Mouse (Mus musculus): ENCODE data around the gene Tspan4.
"Not testable (repeated sequence)": the region's sequence is repeated elsewhere in the genome, so short reads cannot be mapped to it uniquely, and the experiment has no call there.

The Tspan4 gene

DNA sequence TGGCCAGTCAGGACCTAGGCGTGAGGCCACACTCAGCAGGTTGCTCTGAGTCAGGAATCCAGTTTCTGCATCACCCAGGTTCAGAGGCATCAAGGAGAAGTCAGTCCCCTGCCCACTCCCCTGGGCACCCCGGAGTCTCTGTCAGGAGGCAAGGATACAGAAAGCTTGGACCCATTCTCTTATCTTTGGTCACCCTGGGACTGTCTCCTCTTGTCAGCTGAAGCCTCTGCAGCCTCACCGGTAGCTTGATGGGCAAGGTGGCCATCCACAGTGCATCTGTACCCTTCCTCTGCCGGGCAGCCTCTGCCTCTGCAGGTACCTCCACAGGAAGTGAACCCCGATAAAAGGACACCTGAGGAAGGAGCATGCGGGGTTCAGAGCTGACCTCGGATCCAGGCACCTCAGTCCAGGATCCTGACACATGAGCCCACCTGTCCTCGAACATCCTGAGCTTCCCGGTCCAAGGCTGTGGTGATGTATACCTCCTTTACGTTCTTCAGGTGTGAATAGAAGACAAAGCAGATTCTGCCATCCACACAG lies 35.8 kb upstream of the Tspan4 start:
- no peak for DNase-seq (ENCODE audit: low spot score)

DNA sequence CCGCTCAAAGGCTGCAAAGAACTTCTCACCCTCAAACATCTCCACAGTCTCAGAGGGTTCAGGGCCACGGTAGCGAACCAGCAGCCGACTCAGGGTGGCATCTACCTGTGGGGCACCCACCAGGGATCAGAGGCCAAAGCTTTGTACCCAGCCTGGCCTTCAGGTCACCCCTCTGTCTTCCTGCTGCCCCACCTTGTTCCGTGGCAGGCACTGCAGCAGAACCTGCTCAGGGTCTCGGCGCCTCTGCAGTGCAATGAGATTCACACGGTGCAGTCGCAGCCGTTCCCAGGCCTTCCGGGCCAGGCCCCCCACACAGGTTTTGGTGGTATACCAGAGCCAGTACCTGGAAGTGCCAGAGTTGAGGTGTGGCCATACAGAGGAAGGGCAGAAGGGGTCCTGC lies 35.2 kb upstream of the Tspan4 start:
- DNase-seq (ENCODE audit: low spot score), result no peak

DNA sequence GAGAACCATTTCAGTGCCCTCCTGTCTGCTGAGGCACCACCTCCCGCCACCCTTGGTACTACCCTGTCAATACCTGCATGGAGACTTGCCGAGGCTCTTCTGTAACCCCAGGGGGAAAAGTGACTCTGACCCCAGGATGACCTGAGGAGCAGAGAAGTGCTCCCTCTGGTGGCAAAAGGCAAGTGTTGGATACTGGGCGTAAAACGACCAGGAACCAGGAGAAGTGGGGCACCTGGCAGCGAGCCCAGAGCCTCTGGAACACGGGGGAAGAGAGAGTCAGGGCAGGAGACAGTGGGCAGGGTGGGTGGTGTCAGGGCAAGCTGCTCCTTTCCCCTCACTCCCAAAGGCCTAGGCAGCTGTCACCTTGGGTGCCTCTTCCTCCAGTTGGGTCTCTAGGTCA lies 34.4 kb upstream of the Tspan4 start:
- no peak for DNase-seq (ENCODE audit: low spot score)

DNA sequence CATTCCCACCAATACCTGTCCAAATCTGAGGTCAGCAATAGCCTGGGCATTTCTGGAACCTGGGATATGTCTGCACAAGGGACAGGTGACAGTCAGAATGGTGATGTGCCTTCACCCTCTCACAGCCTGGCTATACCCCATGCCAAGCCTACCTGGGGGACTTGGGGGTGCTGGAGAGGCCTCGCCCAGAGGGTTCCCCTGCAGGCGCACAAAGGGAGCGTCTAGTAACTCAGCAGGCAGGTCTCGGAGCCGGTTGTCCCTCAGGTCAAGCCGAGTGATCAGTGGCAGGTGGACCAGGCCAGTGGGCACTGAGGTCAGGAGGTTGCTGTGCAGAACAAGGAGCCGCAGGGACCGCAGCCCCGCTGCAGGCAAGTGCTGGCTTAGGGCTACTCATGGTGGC lies 33.6 kb upstream of the Tspan4 start:
- no peak for DNase-seq (ENCODE audit: low spot score)

DNA sequence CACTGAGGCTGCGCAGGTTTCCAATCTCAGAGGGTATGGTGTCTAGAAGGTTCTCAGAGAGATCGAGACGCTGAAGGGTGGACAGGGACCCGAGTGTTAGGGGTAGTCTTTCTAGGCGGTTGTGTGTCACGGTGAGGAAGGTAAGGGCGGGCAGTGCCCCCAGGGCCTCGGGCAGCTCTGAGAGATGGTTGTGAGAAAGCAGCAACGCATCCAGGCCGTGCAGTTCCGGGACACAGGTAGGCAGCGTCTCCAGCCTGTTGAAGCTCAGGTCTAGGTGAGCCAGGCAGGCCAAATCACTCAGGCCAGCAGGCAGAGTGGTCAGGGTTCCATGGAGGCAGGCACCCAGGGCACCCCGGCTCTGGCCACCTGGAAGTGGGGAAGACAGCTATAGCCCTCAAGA lies 32.8 kb upstream of the Tspan4 start:
- no peak for DNase-seq (ENCODE audit: low spot score)

DNA sequence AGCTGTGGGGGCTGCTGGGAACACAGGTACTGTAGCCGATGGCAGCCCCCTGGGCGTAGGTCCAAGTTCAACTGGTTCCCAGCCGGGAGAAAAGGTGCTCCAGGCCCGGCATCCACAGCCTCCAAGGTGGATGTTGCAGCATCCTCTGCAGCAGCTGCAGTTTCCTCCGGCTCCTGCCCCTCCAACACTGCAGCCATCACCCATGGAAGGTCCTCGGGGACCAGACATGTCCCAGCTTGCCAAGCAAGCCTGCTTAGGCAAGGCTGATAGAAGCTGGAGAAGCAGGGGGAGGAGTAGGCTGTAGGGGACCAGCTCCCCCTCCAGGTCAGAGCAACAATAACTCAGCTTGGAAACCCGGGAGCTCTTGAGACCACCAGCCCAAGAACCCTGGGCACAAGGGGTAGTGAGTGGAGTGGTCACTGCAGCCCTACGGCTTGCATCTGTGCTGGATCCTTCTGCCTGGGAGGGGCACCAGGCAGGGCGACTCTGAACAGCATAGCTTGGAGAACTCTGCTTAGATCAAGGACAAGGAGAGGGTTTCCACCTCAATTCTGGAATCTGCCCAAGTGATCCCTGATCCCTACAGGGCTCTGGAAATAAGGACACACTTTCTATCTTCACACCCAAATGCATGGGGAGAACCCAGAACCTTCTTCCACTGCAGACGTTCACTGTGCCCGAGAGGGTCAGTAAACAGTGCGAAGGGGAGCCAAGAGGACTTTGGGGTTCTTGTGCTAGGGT lies 31.8 kb upstream of the Tspan4 start:
- no peak for DNase-seq (ENCODE audit: low spot score)

DNA sequence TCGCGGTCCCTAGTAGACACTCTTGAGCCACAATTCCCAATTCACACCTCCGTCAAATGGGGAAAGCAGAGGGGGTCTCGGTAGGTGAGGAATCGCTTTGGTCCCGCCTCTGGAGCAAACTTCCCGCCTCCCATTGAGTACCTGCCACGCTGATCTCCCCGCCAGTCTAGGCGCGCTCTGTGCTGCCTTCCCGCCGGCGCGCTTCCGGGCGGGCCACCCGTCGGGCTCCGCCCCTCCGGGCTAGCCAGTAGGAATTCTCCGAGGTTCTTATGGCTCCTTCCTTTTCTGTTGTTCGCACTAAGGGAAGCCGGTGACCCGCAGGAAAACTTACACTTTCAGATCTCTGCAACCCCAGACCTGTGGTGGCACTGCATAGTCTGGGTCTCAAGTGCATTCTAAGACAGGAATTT lies 31.2 kb upstream of the Tspan4 start, which contains the start of gene Pidd1:
Gene Pidd1 (minus strand): TSS at position 198 of the 410 bp plus-strand sequence.
- DNase-seq (ENCODE audit: low spot score), result peak; percentile 80

DNA sequence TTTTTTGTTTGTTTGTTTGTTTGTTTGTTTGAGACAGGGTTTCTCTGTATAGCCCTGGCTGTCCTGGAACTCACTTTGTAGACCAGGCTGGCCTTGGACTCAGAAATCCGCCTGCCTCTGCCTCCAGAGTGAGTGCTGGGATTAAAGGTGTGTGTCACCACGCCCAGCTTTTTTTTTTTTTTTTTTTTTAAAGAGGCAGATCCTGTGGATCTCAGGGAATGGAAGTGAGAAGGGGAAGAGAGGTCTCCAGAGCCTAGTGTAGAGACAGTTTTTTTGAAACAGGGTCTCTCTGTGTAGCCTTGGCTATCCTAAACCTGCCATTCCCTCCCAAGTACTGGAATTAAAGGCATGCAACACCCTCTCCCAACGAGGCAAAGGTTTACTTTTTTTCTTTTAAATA lies 28.7 kb upstream of the Tspan4 start:
- not testable (repeated sequence) for DNase-seq (ENCODE audit: low spot score)

DNA sequence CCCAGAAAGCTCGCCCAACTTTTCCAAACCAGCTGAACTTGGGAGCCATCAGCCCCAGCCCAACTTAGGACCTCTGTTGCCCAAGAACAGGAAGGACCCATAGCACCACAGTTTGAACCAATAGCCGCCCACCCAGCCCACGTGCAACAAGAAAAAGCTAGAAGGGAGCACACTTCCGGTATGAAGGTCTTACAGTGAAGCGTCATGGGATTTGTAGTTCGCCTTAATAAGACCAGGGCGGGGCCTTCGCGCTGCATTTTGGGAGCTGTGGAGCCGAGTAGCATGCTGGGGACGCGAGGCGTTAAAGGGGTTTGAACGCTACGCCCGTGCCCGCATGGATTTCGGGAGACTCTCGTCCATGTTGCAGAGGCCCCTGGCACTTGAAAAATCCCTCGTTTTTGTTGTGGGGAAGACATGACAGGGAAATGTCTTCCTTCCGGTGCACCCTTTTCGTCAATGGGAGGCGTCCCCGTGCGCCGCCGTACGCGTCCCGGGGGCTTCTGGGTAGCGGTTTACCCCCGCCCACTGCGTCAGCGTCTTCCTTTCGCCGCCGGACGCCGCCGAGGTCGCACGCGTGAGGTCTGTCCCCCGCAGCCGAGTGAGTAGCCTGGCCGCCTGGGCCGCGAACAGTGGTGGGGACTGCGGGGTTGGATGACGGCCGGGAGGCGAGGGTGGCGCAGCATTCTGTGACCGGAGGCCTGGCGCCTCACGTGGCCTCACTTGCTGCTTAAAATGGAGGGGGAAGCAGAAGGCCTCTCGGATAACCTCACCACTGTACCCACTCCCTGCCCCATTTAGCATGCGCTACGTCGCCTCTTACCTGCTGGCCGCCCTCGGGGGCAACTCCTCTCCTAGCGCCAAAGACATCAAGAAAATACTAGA lies 27.7 kb upstream of the Tspan4 start, which contains the start of gene Rplp2:
Gene Rplp2 (plus strand): TSS at position 261 of the 882 bp plus-strand sequence.
- peak; percentile 98 for DNase-seq (ENCODE audit: low spot score)

DNA sequence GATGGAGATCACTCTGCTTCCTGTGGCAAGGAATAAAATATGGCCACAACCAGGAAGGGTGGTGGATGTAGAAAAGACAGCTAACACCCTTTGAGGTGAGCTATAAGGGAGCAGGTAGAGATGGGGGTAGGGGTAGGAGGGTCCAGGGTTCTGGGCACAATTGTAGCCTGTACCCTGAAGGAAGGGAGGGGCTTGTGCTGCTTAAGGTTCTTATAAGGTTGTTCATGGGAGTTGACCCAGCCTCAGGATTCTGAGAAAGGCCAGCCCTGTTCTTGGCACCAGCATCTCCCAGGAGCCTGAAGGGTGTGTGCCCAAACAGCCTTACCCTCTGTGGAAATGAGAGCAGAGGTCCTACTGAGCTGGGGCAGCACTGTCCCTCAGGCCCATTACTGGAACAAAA lies 23.1 kb upstream of the Tspan4 start:
- DNase-seq (ENCODE audit: low spot score), result no peak

DNA sequence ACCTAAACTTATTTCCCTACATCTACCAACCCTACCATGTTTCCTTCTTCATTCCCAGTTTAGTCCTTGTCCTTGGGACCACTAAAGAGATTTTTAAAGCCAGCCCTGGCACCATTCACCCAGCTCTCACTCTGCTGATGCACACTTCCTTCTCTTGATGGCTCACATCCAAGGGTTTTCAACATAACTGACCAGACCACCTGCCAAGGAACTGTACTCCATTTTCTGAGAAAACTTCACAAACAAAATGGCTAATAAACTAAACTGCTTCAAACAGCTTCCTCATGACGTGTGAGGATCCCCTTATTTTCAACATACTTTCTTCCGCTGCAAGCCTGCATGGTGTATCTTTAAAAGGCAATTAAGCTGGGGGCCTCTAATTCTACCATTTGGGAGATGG lies 21.4 kb upstream of the Tspan4 start:
- no peak for DNase-seq (ENCODE audit: low spot score)

DNA sequence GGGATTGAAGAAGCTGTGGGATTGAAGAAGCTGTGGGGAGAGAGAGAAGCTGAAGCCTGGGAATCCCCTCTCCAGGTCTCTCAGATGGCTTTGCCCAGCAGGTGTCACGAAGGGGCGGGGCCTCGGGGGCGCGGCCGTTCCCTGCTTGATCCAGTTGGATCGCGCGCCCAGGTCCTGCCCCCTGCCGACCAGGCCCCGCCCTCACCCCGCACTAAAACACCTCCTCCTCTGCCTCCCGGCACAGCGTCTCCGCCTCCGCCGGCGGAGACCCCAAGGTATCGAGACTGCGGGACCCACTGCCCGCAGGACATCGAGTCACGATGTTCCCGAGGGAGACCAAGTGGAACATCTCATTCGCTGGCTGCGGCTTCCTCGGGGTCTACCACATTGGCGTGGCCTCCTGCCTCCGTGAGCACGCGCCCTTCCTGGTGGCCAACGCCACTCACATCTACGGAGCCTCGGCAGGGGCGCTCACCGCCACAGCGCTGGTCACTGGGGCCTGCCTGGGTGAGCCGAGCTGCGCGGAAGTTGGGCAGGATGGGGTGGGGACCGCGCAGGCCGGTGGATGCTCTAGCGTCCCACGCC lies 20.0 kb upstream of the Tspan4 start, which contains the start of gene Pnpla2:
Gene Pnpla2 (plus strand): TSS at position 232 of the 585 bp plus-strand sequence.
- peak; percentile 94 for DNase-seq (ENCODE audit: low spot score)

DNA sequence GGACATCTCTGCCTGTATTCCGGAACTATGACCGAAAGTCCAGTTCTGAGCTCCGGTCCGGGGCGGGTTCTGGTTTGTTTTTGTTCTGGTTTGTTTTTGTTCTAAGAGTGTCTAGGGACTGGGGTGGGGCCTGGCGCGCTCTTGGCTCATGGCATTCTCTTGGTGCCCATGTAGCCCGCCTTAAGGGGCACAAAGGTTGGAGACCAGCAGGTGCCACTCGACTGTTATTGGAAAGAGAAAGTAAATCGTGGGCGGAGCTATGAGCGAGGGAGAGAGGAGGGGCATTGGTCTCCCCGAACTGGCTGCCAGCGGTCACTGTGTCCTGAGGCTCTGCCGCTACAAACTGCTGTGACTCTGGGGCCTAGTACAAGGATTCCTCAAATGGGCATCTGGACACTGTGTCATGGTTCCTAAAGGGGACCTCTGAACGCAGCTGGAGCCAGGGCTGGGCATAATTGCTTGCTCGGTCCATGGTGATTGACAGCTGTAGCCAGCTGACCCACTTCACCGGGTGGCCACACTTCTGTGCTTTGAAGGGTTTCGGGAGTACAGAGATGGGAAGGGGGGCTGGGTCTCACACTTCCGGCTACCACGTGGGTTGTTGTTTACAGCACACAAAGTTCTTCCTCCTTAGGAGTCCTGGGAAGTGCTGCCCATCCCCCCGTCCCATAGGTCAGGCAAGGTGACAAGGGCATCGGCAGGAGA lies 19.3 kb upstream of the Tspan4 start:
- DNase-seq (ENCODE audit: low spot score), result peak; percentile 72

DNA sequence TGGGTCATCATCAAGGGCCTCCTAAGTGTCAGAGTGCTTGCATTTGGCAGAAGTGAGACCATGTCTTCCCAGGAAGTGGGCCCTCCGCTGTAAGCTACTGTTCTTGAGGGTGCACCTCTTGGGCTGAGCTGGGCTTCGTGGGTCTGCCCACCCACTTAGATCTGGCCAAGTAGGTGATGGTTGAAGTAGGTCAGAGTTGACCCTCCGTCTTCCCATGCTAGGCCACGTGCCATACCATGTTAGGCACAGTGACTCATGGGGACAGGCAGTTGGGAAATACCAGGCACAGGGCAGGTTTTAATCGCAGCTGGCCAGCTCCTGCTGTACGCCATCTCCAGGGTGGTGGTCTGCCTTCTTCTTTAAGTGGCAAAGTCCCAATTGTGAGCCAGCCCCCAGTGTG lies 18.3 kb upstream of the Tspan4 start:
- DNase-seq (ENCODE audit: low spot score), result no peak

DNA sequence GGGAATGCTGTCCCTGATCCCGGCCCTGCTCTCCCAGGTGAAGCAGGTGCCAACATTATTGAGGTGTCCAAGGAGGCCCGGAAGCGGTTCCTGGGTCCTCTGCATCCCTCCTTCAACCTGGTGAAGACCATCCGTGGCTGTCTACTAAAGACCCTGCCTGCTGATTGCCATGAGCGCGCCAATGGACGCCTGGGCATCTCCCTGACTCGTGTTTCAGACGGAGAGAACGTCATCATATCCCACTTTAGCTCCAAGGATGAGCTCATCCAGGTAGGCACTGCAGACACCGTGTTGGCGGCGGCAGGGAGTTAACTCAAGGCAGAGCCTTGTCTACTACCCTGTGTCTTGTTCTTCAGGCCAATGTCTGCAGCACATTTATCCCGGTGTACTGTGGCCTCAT lies 17.8 kb upstream of the Tspan4 start:
- DNase-seq (ENCODE audit: low spot score), result no peak

DNA sequence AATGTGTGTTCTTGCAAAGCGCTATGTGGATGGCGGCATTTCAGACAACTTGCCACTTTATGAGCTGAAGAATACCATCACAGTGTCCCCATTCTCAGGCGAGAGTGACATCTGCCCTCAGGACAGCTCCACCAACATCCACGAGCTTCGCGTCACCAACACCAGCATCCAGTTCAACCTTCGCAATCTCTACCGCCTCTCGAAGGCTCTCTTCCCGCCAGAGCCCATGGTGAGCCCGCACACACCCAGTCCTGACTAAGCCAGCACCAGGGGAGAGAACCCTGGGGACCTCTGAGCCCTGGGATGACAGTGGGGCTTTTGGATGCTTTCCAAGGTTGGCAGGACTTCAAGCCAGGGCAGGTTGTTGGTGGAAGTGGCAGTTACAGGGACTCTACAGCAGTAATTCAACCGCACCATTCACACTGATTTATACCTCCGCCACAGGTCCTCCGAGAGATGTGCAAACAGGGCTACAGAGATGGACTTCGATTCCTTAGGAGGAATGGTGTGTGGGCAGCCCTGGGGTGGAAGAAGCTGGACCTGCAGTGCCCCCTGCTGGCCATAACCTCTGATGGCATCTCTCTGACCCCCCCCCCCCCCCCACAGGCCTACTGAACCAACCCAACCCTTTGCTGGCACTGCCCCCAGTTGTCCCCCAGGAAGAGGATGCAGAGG lies 16.9 kb upstream of the Tspan4 start:
- DNase-seq (ENCODE audit: low spot score), result no peak

DNA sequence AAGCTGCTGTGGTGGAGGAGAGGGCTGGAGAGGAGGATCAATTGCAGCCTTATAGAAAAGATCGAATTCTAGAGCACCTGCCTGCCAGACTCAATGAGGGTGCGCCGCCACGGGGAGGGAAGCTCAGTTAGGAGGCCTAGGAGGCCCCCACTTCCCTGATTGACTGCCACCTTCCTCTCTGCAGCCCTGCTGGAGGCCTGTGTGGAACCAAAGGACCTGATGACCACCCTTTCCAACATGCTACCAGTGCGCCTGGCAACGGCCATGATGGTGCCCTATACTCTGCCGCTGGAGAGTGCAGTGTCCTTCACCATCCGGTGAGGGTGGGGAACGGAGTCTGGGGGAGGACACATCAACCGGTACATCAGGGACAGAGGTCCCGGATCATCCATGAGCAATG lies 16.4 kb upstream of the Tspan4 start:
- DNase-seq (ENCODE audit: low spot score), result no peak

DNA sequence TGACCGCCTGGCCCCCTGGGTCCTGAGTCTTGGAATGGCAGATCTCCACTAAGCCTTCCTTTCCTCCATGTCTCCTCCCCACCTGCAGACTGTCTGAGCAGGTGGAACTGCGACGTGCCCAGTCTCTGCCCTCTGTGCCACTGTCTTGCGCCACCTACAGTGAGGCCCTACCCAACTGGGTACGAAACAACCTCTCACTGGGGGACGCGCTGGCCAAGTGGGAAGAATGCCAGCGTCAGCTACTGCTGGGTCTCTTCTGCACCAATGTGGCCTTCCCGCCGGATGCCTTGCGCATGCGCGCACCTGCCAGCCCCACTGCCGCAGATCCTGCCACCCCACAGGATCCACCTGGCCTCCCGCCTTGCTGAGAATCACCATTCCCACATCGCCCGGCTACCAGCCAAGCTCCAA lies 15.7 kb upstream of the Tspan4 start:
- DNase-seq (ENCODE audit: low spot score), result no peak

DNA sequence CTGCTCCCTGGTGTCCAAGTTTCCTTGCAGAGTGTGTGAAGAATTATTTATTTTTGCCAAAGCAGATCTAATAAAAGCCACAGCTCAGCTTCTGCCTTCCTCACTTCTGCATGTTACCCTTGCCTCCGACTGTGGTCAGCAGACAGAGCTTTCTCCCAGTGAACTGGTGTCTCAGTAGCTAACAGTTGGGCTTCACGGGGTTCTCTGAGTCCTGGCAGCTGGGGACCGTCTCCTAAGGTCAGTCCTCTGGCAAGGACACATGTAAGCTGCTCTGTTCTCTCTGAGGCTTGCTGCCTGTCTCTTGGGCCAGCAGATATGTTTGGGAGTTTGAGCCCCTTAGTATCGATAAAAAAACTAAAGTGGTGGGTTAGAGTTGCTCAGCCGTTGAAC lies 15.0 kb upstream of the Tspan4 start:
- no peak for DNase-seq (ENCODE audit: low spot score)

DNA sequence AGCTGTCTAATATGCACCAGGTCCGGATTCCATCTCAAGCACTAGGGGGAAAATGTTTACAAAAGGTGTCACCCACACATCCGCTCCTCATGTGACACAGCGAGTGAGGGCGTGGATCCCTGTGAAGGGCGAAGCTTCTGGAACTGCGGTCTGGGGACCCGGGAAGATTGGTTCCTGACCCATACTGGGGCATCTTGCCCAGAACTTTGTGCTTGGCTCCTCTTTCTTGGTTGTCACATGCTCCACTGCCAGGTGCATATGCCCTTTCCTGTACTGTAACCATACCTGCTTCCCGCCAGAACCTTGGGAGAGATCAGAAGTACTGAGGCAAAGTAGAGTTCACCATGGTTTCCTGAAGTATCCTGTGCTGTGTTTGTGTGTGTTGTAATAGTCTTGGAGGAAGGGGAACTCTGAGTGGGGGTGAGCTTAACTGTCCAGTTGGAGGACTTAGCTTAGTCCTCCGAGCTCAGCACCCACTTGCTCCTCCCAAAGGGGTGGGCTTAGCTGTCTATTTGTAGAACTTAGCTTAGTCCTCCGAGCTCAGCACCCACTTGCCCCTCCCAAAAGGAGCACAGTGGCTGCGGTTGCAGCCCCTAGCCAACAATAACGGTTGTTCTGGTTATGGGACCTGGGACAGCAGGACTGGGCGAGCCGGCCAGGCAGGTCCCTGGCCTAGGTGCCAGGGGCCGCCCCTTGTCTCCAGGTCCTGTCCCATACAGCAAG lies 14.5 kb upstream of the Tspan4 start, which contains the start of gene Cracr2b:
Gene Cracr2b (plus strand): TSS at position 704 of the 723 bp plus-strand sequence.
- no peak for DNase-seq (ENCODE audit: low spot score)
